In the genomic region with DNA sequence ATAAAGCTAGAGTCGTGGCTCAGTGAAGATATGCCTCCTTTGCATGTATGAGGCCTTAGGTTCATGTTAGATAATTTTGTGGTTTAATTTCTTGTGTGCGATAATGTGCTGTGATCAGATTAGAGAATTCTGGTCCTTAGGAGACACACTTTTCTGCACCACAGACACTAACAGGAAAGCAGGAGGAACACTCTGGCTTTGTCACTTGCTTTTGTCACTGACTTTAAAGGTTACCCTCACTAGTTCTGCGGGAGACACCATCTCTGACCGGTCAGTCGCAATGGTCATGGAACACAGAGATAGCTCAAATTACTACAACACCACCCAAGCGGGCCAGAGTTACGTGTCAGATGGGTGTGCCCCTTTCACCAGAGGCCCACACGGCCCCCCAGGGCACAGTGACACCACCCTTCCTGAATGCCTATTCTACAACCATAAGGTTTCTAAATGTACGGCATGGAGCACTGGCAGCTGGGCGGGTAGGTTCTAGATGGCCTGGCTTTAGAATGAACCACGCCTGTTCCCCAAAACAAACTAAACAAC, we compare ENCODE assay signal across 12 mouse cellular contexts. TPM values are rescaled to one million over a fixed set of nuclear protein-coding genes. Genes with fewer than 3 reads are reported as not detected.
DNase-seq lines count a peak whose midpoint lies in the region; ATAC-seq and TF ChIP-seq lines count a peak whose summit lies in the region.
"Had no signal": no experiment of that assay in that cellular context is flagged by ENCODE, and none has a peak within 500 bp of the region (broad histone marks: within the 10 kb centered on the region; RNA-seq: fewer than 3 reads in every experiment).

No protein-coding gene starts in this region.

- TF ChIP-seq CTCF in E14TG2a.4 (conservative IDR thresholded peaks at IDR 0.05; ENCODE audit: low read length): no peak

- H3K36me3 ChIP-seq in E14TG2a.4 (ENCODE audit: insufficient read depth, low read length): no peaks in the 10 kb centered on the region
- H3K36me3 ChIP-seq: limb, embryonic 15.5 days had no signal

- DNase-seq in MEL-GATA-1-ER (ENCODE audit: extremely low read depth, low read depth) (peak; percentile 69), liver (peak; percentile 86)
- no peak for DNase-seq in thymus, adult 18-20 months
- no peak for DNase-seq in cerebellum, adult 11-12 months
- DNase-seq in heart, postnatal 25 days (ENCODE audit: low spot score): no peak
- DNase-seq: heart, adult 2 months; heart, postnatal 4 days had no signal

- peak; percentile 54; the same call in 1 of the 2 replicates for ATAC-seq in monocyte, adult 5-6 weeks (replicated peaks; ENCODE audit: insufficient number of reproducible peaks, low FRiP score, low TSS enrichment, poor library complexity, severe bottlenecking)

- peaks cover 76% of the 10 kb centered on the region for H3K4me1 ChIP-seq in E14TG2a.4 (replicated peaks; ENCODE audit: low read depth, low read length)

- 0 out of 2 replicates have a peak, but pooled peaks cover 3% of the 10 kb centered on the region for H3K27me3 ChIP-seq in E14TG2a.4 (ENCODE audit: insufficient read depth, low read length)

- peak overlapping the region; percentile 26; the same call in 1 of the 2 replicates for H3K4me3 ChIP-seq in E14TG2a.4 (replicated peaks; ENCODE audit: low read length)
- H3K4me3 ChIP-seq: heart, adult 2 months; left cerebral cortex, adult 2 months; limb, embryonic 15.5 days had no signal

- intact Hi-C loops in heart, postnatal 25 days (cut with DNase I): no loop called here

- no peaks in the 10 kb centered on the region for H3K9me3 ChIP-seq in E14TG2a.4 (ENCODE audit: low read length)
- H3K9me3 ChIP-seq: limb, embryonic 15.5 days had no signal

RNA-seq across cellular contexts. Expression of gene Gm10842, which starts 5.7 kb away (rescaled TPM):
- total RNA-seq in monocyte, adult 5-6 weeks (2017): not detected in 3 replicates
- total RNA-seq in heart, postnatal 25 days (2021): not detected
- total RNA-seq: heart, adult 2 months; heart, postnatal 4 days; left cerebral cortex, adult 2 months; neutrophil, adult 5-6 weeks had no signal

RNA-seq across cellular contexts. Expression of gene Tlk2, which starts 26.2 kb away (rescaled TPM):
- total RNA-seq in monocyte, adult 5-6 weeks (2017): 121 to 139 TPM (median 122 TPM) in 3 replicates
- total RNA-seq in heart, postnatal 25 days (2021): 10 to 100 TPM; 38.7 to 44.2 TPM

RNA-seq across cellular contexts. Expression of gene Mettl2, which starts 26.2 kb away (rescaled TPM):
- total RNA-seq in monocyte, adult 5-6 weeks (2017): 10.0 to 17.4 TPM (median 12.2 TPM) in 3 replicates
- total RNA-seq in heart, postnatal 25 days (2021): 10 to 100 TPM in 1 of 2 experiments, 1 to 10 TPM in 1; 9.7 to 10.3 TPM

Comparison
In these comparisons a context has a peak if more than half of its experiments do, and no peak if none do; other contexts are left out.
1. DNase-seq: peak in MEL-GATA-1-ER (single experiment) and liver (single experiment); none in thymus, adult 18-20 months (0 of 2), cerebellum, adult 11-12 months (single experiment) and heart, postnatal 25 days (single experiment).